ENCODE assay signal across 8 mouse cellular contexts in genomic region chr8:71668220-71668975, GRCm38 (mm10). TPM values are rescaled to one million over a fixed set of nuclear protein-coding genes. Genes with fewer than 3 reads are reported as not detected.
DNase-seq lines count a peak whose midpoint lies in the region; ATAC-seq and TF ChIP-seq lines count a peak whose summit lies in the region.

No protein-coding gene starts in this region.

- no peaks in the 10 kb centered on the region for H3K36me3 ChIP-seq in liver, embryonic 14.5 days (replicated peaks; ENCODE audit: control insufficient read depth, insufficient read depth, low read depth)
- H3K36me3 ChIP-seq in small intestine, adult 2 months (ENCODE audit: control insufficient read depth, insufficient read depth, low read length): no peaks in the 10 kb centered on the region

- peaks cover 32% of the 10 kb centered on the region for H3K27me3 ChIP-seq in liver, embryonic 14.5 days (ENCODE audit: control insufficient read depth, insufficient read depth, low read length)
- peaks cover 14% of the 10 kb centered on the region; the same call in 1 of the 2 replicates for H3K27me3 ChIP-seq in small intestine, adult 2 months (ENCODE audit: control insufficient read depth, insufficient read depth, low read length)

- no peak for TF ChIP-seq EP300 in liver, embryonic 14.5 days (IDR thresholded peaks at IDR 0.05; ENCODE audit: low read depth)

- TF ChIP-seq POLR2A in cortical plate, adult 2 months (IDR thresholded peaks at IDR 0.05; ENCODE audit: extremely low read depth, insufficient read depth, low read length): no peak
- TF ChIP-seq POLR2A in small intestine, adult 2 months (IDR thresholded peaks at IDR 0.05; ENCODE audit: low read depth, low read length): no peak

- peak overlapping the region; percentile 1; the same call in 1 of the 2 replicates for H3K4me3 ChIP-seq in cortical plate, adult 2 months (ENCODE audit: insufficient read depth, low read length)
- H3K4me3 ChIP-seq in liver, embryonic 14.5 days (ENCODE audit: insufficient read depth in 1 of 2, low read depth in 2 of 2, low read length in 2 of 2): no peak overlapping the region
- H3K4me3 ChIP-seq in small intestine, adult 2 months (ENCODE audit: low read depth, low read length): 0 out of 2 replicates have a peak overlapping the region, but pooled peaks have one; percentile 16

- peak; percentile 71 for DNase-seq in cerebellum, adult 11-12 months
- DNase-seq in B cell, adult 2 months: peak; percentile 67 to 73
- no peak for DNase-seq in liver, embryonic 14.5 days (ENCODE audit: low read depth in 3 of 3, low spot score in 3 of 3)
- no peak for DNase-seq in ovary, adult 18-20 months (ENCODE audit: low spot score)

- 0 out of 2 replicates have a peak overlapping the region, but pooled peaks have one; percentile 18 for H3K27ac ChIP-seq in cortical plate, adult 2 months (ENCODE audit: insufficient read depth, low read length)
- H3K27ac ChIP-seq in liver, embryonic 14.5 days: no peak overlapping the region
- no peak overlapping the region for H3K27ac ChIP-seq in small intestine, adult 2 months (ENCODE audit: insufficient read depth, low read depth, low read length)

- 1% methylated on average over 21 of the region's 21 CpGs for WGBS in liver, embryonic 14.5 days (ENCODE audit: insufficient replicate concordance)
- 4% methylated on average over 21 of the region's 21 CpGs for WGBS in small intestine, adult 2 months

- H3K9me3 ChIP-seq in liver, embryonic 14.5 days (ENCODE audit: control insufficient read depth, low read length): no peaks in the 10 kb centered on the region

- peaks cover 14% of the 10 kb centered on the region for H3K4me1 ChIP-seq in cortical plate, adult 2 months (ENCODE audit: control insufficient read depth, insufficient read depth, low read length)
- peaks cover 4 to 9% of the 10 kb centered on the region in 2 experiments; a peak in 3 of 4 replicates for H3K4me1 ChIP-seq in liver, embryonic 14.5 days (replicated peaks; ENCODE audit: control insufficient read depth in 2 of 2, insufficient read depth in 2 of 2, low read length in 1 of 2)
- peaks cover 21% of the 10 kb centered on the region for H3K4me1 ChIP-seq in small intestine, adult 2 months (ENCODE audit: control insufficient read depth, insufficient read depth, insufficient read length, low read length)

- no peak overlapping the region for H3K9ac ChIP-seq in liver, embryonic 14.5 days (replicated peaks)

- no peak for ATAC-seq in cerebellum, adult (ENCODE audit: insufficient number of reproducible peaks, low FRiP score, low TSS enrichment)
- ATAC-seq in hematopoietic stem cell, adult 5-6 weeks (replicated peaks in 1 of 2; ENCODE audit: insufficient read depth in 1 of 2, low FRiP score in 2 of 2, low TSS enrichment in 1 of 2, low read depth in 1 of 2, poor library complexity in 2 of 2, severe bottlenecking in 2 of 2): peak; percentile 58 to 65
- no peak for ATAC-seq in liver, embryonic 14.5 days (ENCODE audit: insufficient read depth)

- H3K4me2 ChIP-seq in liver, embryonic 14.5 days (ENCODE audit: low read depth): peak overlapping the region; percentile 39; the same call in 1 of the 2 replicates

- TF ChIP-seq CTCF in cortical plate, adult 2 months (IDR thresholded peaks at IDR 0.05; ENCODE audit: extremely low read depth, insufficient read depth, low read length): no peak
- no peak for TF ChIP-seq CTCF in liver, embryonic 14.5 days (IDR thresholded peaks at IDR 0.05; ENCODE audit: low read depth)
- TF ChIP-seq CTCF in small intestine, adult 2 months (IDR thresholded peaks at IDR 0.05; ENCODE audit: extremely low read depth, insufficient read length, insufficient replicate concordance, low read depth, low read length): no peak

RNA-seq across cellular contexts. Expression of gene Unc13a, which starts 3.2 kb away (rescaled TPM):
- polyA plus RNA-seq in cortical plate, adult 2 months (2012; rRNA removed): 199 and 221 TPM in 2 replicates
- 2.6 and 3.6 TPM in 2 replicates for total RNA-seq in hematopoietic stem cell, adult 5-6 weeks (2017)
- polyA plus RNA-seq in liver, embryonic 14.5 days (2012; rRNA removed): 0.13 and 0.15 TPM in 2 replicates
- 0.18 and 0.34 TPM in 2 replicates for polyA plus RNA-seq in liver, embryonic 14.5 days (2014; fragmentation: Nextera tagmentation; extraction: Ambion mirVana)
- 1.6 TPM in 2 replicates for polyA plus RNA-seq in small intestine, adult 2 months (2012; rRNA removed)

RNA-seq across cellular contexts. Expression of gene Jak3, which starts 7.7 kb away (rescaled TPM):
- 6.0 and 6.1 TPM in 2 replicates for polyA plus RNA-seq in cortical plate, adult 2 months (2012; rRNA removed)
- 32.8 and 34.1 TPM in 2 replicates for total RNA-seq in hematopoietic stem cell, adult 5-6 weeks (2017)
- 3.8 and 4.0 TPM in 2 replicates for polyA plus RNA-seq in liver, embryonic 14.5 days (2012; rRNA removed)
- 3.0 and 3.1 TPM in 2 replicates for polyA plus RNA-seq in liver, embryonic 14.5 days (2014; fragmentation: Nextera tagmentation; extraction: Ambion mirVana)
- 14.3 and 20.3 TPM in 2 replicates for polyA plus RNA-seq in small intestine, adult 2 months (2012; rRNA removed)

RNA-seq across cellular contexts. Expression of gene Insl3, which starts 20.6 kb away (rescaled TPM):
- 1.4 and 1.6 TPM in 2 replicates for polyA plus RNA-seq in cortical plate, adult 2 months (2012; rRNA removed)
- 6.2 and 8.9 TPM in 2 replicates for total RNA-seq in hematopoietic stem cell, adult 5-6 weeks (2017)
- polyA plus RNA-seq in liver, embryonic 14.5 days (2012; rRNA removed): 0.48 and 0.73 TPM in 2 replicates
- 1.2 and 1.5 TPM in 2 replicates for polyA plus RNA-seq in liver, embryonic 14.5 days (2014; fragmentation: Nextera tagmentation; extraction: Ambion mirVana)
- 9.1 and 30.2 TPM in 2 replicates for polyA plus RNA-seq in small intestine, adult 2 months (2012; rRNA removed)

RNA-seq across cellular contexts. Expression of gene B3gnt3, which starts 33.2 kb away (rescaled TPM):
- polyA plus RNA-seq in cortical plate, adult 2 months (2012; rRNA removed): 0.74 and 0.86 TPM in 2 replicates
- total RNA-seq in hematopoietic stem cell, adult 5-6 weeks (2017): 1.3 TPM in 2 replicates
- 2.2 and 2.5 TPM in 2 replicates for polyA plus RNA-seq in liver, embryonic 14.5 days (2012; rRNA removed)
- 1.8 and 2.0 TPM in 2 replicates for polyA plus RNA-seq in liver, embryonic 14.5 days (2014; fragmentation: Nextera tagmentation; extraction: Ambion mirVana)
- 180 and 195 TPM in 2 replicates for polyA plus RNA-seq in small intestine, adult 2 months (2012; rRNA removed)

RNA-seq across cellular contexts. Expression of gene Fcho1, which starts 57.1 kb away (rescaled TPM):
- 218 and 247 TPM in 2 replicates for polyA plus RNA-seq in cortical plate, adult 2 months (2012; rRNA removed)
- 90.7 and 99.4 TPM in 2 replicates for total RNA-seq in hematopoietic stem cell, adult 5-6 weeks (2017)
- polyA plus RNA-seq in liver, embryonic 14.5 days (2012; rRNA removed): 24.1 and 24.6 TPM in 2 replicates
- 14.7 and 18.6 TPM in 2 replicates for polyA plus RNA-seq in liver, embryonic 14.5 days (2014; fragmentation: Nextera tagmentation; extraction: Ambion mirVana)
- polyA plus RNA-seq in small intestine, adult 2 months (2012; rRNA removed): 11.9 and 20.1 TPM in 2 replicates

Comparison
In these comparisons a context has a peak if more than half of its experiments do, and no peak if none do; other contexts are left out.
1. DNase-seq: peak in cerebellum, adult 11-12 months (single experiment) and B cell, adult 2 months (2 of 2); none in liver, embryonic 14.5 days (0 of 3) and ovary, adult 18-20 months (single experiment).
2. ATAC-seq: peak in hematopoietic stem cell, adult 5-6 weeks (2 of 2); none in cerebellum, adult (single experiment) and liver, embryonic 14.5 days (single experiment).
3. H3K4me3 ChIP-seq: peak in cortical plate, adult 2 months (single experiment) and small intestine, adult 2 months (single experiment); none in liver, embryonic 14.5 days (0 of 2).
4. RNA of gene Unc13a, which starts 3.2 kb away (polyA plus RNA-seq): 199 to 221 TPM in cortical plate, adult 2 months; 1.6 TPM in small intestine, adult 2 months and 0.13 to 0.34 TPM in liver, embryonic 14.5 days; every median in the first group is over 10 times any median in the second.